Mouse (Mus musculus) forebrain, embryonic 11.5 days (tissue): Measurements from ENCODE around the gene Bcl2a1c. TPM values are rescaled to one million over a fixed set of nuclear protein-coding genes. Genes with fewer than 3 reads are reported as not detected.
A peak's percentile ranks its signal among the peaks of the same experiment; 100 is the strongest.
"Not testable (repeated sequence)": the region's sequence is repeated elsewhere in the genome, so short reads cannot be mapped to it uniquely, and the experiment has no call there.

Source experiments
- ATAC-seq: fragments of 200-750 bp; cut with Nextera tagmentation; replicated peaks from 2 replicates; pipeline ENCODE4 v1.8.0; 2017; ENCODE audit warnings: moderate TSS enrichment; ENCODE audit not compliant: low FRiP score
- DNase-seq: peaks from one replicate; pipeline ENCODE4 v3.0.0-alpha.2; 2017; ENCODE audit warnings: low spot score
- H3K27ac ChIP-seq: fragments of 300-500 bp; sonication (generic); 2 replicates; pipeline ENCODE4 v1.5.1; 2014; ENCODE audit warnings: low read depth, low read length
- H3K27me3 ChIP-seq: fragments of 300-500 bp; sonication (generic); 2 replicates; pipeline ENCODE4 v1.6.1; 2014; ENCODE audit warnings: mild to moderate bottlenecking, low read length, mixed read lengths; ENCODE audit not compliant: control insufficient read depth, insufficient read depth
- H3K36me3 ChIP-seq: fragments of 300-500 bp; sonication (generic); 2 replicates; pipeline ENCODE4 v1.6.1; 2014; ENCODE audit warnings: mild to moderate bottlenecking, low read length, moderate library complexity, mixed read lengths; ENCODE audit not compliant: control insufficient read depth, insufficient read depth
- H3K4me1 ChIP-seq: fragments of 300-500 bp; sonication (generic); replicated peaks from 2 replicates; pipeline ENCODE4 v1.6.1; 2014; ENCODE audit warnings: low read length, mixed read lengths; ENCODE audit not compliant: control insufficient read depth, insufficient read depth
- H3K4me2 ChIP-seq: fragments of 300-500 bp; sonication (generic); 2 replicates; pipeline ENCODE4 v1.6.1; 2014; ENCODE audit warnings: low read depth, mild to moderate bottlenecking, low read length, moderate library complexity, mixed read lengths; ENCODE audit not compliant: severe bottlenecking
- H3K4me3 ChIP-seq: fragments of 300-500 bp; sonication (generic); 2 replicates; pipeline ENCODE4 v1.5.1; 2014; ENCODE audit warnings: low read depth, low read length
- H3K9ac ChIP-seq: fragments of 300-500 bp; sonication (generic); 2 replicates; pipeline ENCODE4 v1.6.1; 2014; ENCODE audit warnings: low read length
- H3K9me3 ChIP-seq: fragments of 300-500 bp; sonication (generic); 2 replicates; pipeline ENCODE4 v1.6.1; 2016; ENCODE audit warnings: low read length, mixed read lengths; ENCODE audit not compliant: control insufficient read depth
- WGBS: fragments of 180-500 bp; shearing (Covaris S2); extraction: QIAGEN DNeasy Blood & Tissue Kit; methylation state at CpG from one replicate; pipeline ENCODE4 v1.1.7; 2014; 5-methylcytosine and 5-hydroxymethylcytosine counted together
- polyA plus RNA-seq: library from polyadenylated mRNA; unstranded; fragments of >200 nt; fragmentation: Nextera tagmentation; extraction: Ambion mirVana; gene quantifications from 2 replicates; pipeline ENCODE4 v1.2.1, GENCODE M21; 2014

Bcl2a1c gene
- polyA plus RNA-seq, result not detected in 2 replicates

GRCm38 (mm10) chr9:114329855-114330254 is at the start of gene Bcl2a1c:
TSS of gene Bcl2a1c (plus strand) at chr9:114330135.
- 88% methylated on average over 9 of the region's 9 CpGs for WGBS
- not testable (repeated sequence) for DNase-seq

GRCm38 (mm10) chr9:114305957-114306356 is 24.0 kb upstream of the Bcl2a1c start:
- H3K4me2 ChIP-seq, H3K27ac ChIP-seq, H3K9ac ChIP-seq, ATAC-seq, H3K4me1 ChIP-seq, H3K36me3 ChIP-seq, DNase-seq, H3K9me3 ChIP-seq, H3K4me3 ChIP-seq, H3K27me3 ChIP-seq: not testable (repeated sequence)

More at GRCm38 (mm10) chr9:114329855-114330254, at the start of gene Bcl2a1c:
- H3K9me3 ChIP-seq, H3K36me3 ChIP-seq, H3K4me3 ChIP-seq, H3K27ac ChIP-seq, ATAC-seq, H3K4me1 ChIP-seq, H3K27me3 ChIP-seq, H3K9ac ChIP-seq, H3K4me2 ChIP-seq: not testable (repeated sequence)

GRCm38 (mm10) chr9:114311752-114312151 is 18.2 kb upstream of the Bcl2a1c start:
- not testable (repeated sequence) for H3K27me3 ChIP-seq, H3K9me3 ChIP-seq, H3K4me3 ChIP-seq, H3K4me1 ChIP-seq, H3K4me2 ChIP-seq, H3K36me3 ChIP-seq, DNase-seq, H3K27ac ChIP-seq, H3K9ac ChIP-seq, ATAC-seq
- 74% methylated on average over 2 of the region's 2 CpGs for WGBS

DNA sequence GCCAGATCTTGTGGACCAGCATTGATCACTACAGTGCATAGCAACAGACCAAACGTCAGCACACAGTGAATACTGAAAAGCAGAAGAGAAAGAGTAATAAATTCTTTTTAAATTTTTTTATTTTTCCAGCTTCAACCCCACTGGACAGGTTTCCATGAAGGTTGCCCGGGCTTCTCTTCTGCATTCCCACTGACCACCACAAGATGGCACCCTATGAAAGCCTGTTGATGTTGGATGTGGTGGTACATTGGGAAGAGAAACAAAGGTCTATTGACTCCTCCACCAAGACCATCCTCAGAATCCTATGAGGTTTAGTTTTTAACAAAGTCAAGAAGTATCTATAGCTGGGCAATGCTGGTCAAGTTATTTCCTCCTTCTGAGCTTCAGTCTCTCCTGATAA is 11.9 kb upstream of the Bcl2a1c start:
- no peaks in the 10 kb centered on the region for H3K9me3 ChIP-seq
- DNase-seq (peak; percentile 79), ATAC-seq (no peak)
- no peaks in the 10 kb centered on the region for H3K36me3 ChIP-seq
- H3K9ac ChIP-seq, result no peak overlapping the region
- WGBS, result 2% methylated on average over 2 of the region's 2 CpGs
- no peak overlapping the region for H3K27ac ChIP-seq
- no peak overlapping the region for H3K4me2 ChIP-seq
- H3K27me3 ChIP-seq, result no peaks in the 10 kb centered on the region
- H3K4me1 ChIP-seq, result no peaks in the 10 kb centered on the region
- no peak overlapping the region for H3K4me3 ChIP-seq

- ATAC-seq (no peak), DNase-seq (no peak)
- Histone ChIP-seq H3K27me3 (no peaks in the 10 kb centered on the region), H3K9me3 (no peaks in the 10 kb centered on the region), H3K4me2 (no peak overlapping the region), H3K36me3 (no peaks in the 10 kb centered on the region), H3K9ac (no peak overlapping the region), H3K4me1 (no peaks in the 10 kb centered on the region), H3K27ac (no peak overlapping the region), H3K4me3 (no peak overlapping the region)
- WGBS, result 71% methylated on average over 3 of the region's 3 CpGs
These were observed 3.8 kb upstream of the Bcl2a1c start for GRCm38 (mm10) chr9:114326011-114326748.

DNA sequence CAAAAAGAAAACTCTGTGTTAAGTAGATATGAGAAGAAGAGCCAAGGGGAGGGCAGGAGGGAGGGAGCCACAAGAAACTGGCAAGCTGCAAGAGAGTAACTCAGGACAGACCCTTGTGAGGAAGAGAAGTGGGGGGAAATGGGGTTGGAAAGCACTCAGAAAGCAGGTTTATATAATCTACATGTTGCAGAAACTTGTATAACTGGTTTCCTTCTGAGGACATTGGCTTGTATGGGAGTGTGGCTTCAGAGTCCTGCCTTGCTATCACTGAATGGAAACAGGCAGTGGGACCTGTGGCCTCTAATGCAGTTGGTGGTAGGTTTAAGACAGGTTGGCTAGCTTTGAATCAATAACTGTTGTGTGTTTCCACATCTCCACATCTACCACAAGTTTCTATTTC is 1.6 kb upstream of the Bcl2a1c start:
- DNase-seq, H3K27ac ChIP-seq: not testable (repeated sequence)

GRCm38 (mm10) chr9:114367783-114368470 is 38.0 kb downstream of the Bcl2a1c start:
- WGBS, result under 1% methylated on average over 48 of the region's 48 CpGs
- Histone ChIP-seq H3K4me2 (peak overlapping the region; percentile 85), H3K36me3 (no peaks in the 10 kb centered on the region), H3K4me3 (peak overlapping the region; percentile 44), H3K4me1 (0 out of 2 replicates have a peak, but pooled peaks cover 2% of the 10 kb centered on the region), H3K9me3 (no peaks in the 10 kb centered on the region), H3K27ac (no peak overlapping the region), H3K27me3 (no peaks in the 10 kb centered on the region), H3K9ac (peak overlapping the region; percentile 65)
- ATAC-seq, result peak; percentile 76
- peak; percentile 81 for DNase-seq

More for the DNA sequence above, 1.6 kb upstream of the Bcl2a1c start:
- H3K4me1 ChIP-seq, H3K9ac ChIP-seq, H3K4me3 ChIP-seq, ATAC-seq, H3K4me2 ChIP-seq, H3K27me3 ChIP-seq, H3K36me3 ChIP-seq, H3K9me3 ChIP-seq: not testable (repeated sequence)

GRCm38 (mm10) chr9:114368471-114368858 is 38.5 kb downstream of the Bcl2a1c start:
- no peak overlapping the region for H3K27ac ChIP-seq
- H3K4me3 ChIP-seq, result peak overlapping the region; percentile 44
- no peaks in the 10 kb centered on the region for H3K36me3 ChIP-seq
- H3K4me1 ChIP-seq, result 0 out of 2 replicates have a peak, but pooled peaks cover 2% of the 10 kb centered on the region
- H3K9me3 ChIP-seq, result no peaks in the 10 kb centered on the region
- ATAC-seq, result peak; percentile 44; the same call in 1 of the 2 replicates
- H3K27me3 ChIP-seq, result no peaks in the 10 kb centered on the region
- 11% methylated on average over 12 of the region's 12 CpGs for WGBS
- peak overlapping the region; percentile 65 for H3K9ac ChIP-seq
- H3K4me2 ChIP-seq, result peak overlapping the region; percentile 85
- DNase-seq, result no peak
